Mouse (Mus musculus): Measurements from ENCODE around the gene Dcst2.

The Dcst2 gene

DNA sequence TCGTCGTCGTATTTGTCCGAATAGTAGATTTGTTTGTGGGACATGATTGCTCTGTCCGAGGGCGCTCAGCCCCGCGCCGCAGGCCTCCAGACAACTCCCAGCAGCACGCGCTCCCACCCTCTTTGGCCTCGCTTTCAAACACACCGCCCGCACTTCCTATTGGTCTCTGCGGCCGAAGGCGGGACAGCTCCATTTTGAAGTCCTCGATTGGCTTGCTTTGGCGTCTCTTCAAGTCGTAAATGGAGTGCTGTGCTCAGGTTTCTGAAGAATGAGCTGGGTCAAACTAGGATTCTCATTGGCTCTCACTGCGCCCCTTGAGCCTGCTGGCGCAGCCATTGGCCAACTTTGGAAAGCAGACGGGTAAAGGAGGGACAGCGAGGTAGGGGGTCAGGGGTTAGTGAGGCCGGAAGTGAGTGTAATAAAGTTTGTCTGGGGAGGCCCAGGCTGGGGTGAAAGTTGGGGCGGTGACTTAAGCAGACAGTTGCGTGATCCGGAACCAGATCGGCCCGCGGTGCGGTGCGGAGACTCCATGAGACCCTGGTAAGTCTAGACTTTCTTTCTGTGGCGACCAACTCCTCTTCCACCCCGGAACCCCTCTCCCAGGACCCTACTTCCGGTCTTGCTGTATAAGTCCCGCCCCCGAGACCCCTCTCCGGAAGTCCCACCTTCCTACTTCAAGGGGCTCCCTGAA, 56.5 kb downstream of the Dcst2 start, which contains the start of the genes Cks1b and Shc1:
TSS of gene Cks1b (minus strand) at position 214 of the 691 bp plus-strand sequence.
TSS of gene Shc1 (plus strand) at position 274 of the 691 bp plus-strand sequence.
- peak; percentile 97 for DNase-seq

DNA sequence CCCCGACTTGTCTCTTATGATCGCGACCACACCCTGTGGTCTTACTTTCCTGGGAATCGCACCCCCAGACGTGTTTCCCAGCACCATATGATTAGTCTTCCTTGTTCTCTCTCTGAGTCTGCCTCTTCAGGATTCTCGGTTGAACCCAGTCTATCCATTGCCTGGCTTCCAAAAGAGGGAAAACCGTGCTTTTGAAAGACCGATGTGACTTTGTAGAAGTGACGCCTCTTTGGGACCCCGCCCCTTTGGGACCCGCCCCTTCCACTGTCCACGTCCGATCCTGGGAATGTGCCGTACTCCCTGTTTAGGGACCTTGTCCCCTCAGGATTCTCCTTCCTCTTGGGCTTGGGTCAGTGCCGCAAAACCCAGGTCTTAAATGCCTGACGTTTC, 57.1 kb downstream of the Dcst2 start:
- DNase-seq, result no peak

DNA sequence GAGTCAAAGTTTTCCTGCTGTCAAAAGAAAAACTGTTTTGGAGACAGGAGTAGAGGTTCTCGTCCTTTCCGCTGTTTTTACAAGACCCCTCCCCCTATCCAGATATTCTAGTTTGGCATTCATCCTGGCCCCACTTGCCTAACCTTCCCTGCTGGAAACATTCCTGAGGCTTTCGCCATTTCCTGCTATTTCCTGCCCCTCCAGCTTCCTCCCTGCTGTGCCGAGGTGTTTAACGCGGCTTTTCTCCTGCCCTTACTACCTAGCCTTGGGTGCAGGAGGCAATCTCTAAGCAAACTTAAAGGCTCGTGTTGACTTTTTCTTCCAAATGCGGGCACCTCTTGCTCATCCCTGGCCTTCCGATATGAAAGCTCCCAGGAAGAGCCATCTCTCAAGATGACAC, 57.8 kb downstream of the Dcst2 start:
- no peak for DNase-seq

DNA sequence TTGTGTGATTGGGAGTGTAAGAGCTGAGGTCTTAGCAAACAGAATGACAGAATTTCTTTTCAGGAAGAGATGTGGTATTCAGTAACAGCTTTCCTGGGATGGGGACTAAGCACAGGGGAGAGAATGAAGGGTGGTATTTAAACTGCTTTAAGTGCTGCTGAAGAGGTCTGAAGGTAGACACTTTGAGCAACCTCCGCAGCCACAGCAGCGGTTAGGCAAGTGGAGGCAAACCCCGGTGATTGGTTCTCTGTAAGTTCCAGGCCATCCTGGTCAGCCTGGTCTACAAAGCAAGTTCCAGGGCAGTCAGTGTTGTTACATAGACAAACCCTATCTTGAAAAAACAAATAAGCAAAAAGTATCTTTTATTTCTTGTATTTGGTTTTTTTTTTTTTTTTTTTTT, 58.2 kb downstream of the Dcst2 start:
- no peak for DNase-seq

DNA sequence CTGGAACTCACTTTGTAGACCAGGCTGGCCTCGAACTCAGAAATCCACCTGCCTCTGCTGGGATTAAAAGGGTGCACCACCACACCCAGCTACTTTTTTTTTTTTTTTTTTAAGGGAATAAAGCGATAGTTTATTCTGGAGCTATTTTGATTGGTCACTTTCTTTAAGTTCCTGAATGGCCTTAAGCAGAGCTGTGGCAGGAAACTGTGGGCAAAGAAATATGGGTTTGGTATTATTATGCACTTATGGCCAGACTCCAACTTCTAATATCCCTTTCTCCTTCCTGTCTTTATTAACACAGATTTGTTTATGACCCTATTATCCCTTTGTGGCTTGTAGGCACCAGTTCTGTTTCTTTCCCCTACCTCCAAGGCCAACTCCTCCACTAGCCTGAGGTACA, 58.6 kb downstream of the Dcst2 start:
- DNase-seq, result no peak

DNA sequence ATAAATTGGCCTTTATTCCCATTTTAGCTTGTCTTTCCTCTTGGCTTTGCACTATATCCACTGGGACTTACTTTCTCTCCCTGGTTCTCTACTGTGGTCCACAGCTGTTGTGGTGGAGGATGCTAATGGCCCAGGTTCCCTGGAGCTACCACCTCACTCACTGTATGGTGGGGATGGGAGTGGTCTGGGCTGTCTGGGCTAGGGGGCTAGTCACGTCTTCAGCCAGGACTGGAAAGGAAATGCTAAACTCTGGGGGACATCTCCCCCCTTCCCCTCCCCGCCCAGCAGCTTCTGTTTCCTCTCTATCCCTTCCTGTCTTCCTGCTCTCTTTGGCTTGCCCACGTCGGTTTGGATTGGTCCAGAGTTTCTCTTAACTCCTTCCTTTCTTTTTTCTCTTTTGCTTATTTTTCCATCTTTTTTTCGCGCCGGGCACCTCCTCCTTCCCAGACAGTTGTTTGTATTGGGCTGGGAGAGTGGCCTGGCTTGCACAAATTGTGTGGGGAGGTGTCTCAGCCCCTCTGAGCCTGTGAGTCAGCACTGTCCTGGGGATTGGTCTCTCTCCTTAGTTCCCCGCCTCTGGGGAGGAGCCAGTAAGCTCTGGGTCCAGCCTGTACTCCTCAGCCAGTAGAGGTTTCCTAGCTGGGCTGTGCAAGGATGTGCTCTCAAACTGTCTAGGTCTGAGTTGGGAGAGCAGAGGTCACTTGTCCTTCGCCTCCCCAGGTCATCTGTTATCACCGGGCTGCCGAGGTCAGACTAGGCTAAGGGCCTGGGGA, 59.4 kb downstream of the Dcst2 start:
- peak; percentile 88 for DNase-seq

DNA sequence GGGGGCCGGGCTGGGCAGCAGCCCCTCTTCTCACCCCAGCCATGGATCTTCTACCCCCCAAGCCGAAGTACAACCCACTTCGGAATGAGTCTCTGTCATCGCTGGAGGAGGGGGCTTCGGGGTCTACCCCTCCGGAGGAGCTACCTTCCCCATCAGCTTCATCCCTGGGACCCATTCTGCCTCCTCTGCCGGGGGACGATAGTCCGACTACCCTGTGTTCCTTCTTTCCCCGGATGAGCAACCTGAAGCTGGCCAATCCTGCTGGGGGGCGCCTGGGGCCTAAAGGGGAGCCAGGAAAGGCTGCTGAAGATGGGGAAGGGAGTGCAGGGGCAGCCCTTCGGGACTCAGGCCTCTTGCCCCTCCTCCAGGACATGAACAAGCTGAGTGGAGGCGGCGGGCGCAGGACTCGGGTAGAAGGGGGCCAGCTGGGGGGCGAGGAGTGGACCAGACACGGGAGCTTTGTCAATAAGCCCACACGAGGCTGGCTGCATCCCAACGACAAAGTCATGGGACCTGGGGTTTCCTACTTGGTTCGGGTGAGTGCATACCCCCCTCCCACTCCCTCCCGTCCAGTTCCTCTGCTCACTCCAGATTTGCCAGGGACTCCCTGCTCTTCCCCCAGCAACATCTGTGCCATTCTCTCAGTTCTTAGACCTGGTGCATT, 60.2 kb downstream of the Dcst2 start:
- no peak for DNase-seq

DNA sequence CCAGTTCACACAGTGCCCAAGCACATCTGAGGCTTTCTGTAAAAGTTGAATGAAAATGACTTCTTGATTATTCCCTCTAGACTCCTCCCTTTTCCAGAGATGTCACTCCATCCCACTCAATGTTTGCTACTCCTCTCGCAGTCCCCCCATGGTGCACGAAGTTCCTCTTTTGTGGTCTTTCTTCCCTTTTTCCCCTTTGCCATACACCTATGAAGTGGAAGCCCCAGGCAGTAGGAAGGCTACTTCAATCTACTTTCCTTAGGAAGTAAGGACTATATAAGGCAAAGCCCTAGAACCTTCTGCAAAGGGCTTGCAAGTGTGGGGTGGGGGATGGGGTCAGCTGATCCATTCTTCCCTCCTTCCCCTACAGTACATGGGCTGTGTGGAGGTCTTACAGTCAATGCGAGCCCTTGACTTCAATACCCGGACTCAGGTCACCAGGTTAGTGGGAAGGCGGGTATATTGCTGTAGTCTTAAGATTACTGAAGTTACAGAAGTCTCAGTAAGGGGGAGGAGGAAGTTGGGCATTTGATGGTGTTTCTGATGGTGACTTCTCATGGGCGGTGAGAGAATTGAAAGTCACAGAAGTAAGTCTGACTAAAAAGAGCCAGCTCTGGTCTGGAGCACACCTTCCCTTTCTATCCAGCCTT, 60.9 kb downstream of the Dcst2 start:
- DNase-seq, result no peak

DNA sequence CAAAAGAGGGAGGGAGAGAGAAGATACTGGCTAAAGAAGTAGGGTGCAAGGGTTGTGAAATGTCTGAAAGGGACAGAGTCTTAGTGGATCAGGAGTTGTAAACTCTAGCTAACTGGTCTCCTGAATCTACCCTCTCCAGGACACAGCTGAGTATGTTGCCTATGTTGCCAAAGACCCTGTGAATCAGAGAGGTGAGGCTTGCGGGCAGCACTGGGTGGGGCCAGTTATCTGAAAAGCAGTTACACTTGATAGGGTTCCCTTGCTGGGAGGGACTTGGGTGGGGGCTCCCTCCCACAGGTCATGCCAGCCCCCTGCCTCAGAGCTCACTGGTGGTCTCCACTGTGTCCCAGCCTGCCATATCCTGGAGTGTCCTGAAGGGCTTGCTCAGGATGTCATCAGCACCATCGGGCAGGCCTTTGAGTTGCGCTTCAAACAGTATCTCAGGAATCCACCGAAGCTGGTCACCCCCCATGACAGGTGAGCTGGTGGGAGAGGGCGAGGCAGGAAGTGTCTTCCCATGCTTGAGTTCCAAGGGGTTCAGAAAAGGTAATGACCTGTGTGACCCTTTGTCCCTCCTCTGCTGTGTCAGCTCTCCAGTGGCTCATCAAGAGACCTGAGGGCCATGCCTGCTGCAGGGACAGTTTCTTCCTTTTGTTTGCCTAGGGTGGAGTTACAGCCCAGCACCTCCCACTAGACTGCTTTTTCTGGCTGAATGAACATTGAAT, 62.8 kb downstream of the Dcst2 start:
- DNase-seq, result no peak

DNA sequence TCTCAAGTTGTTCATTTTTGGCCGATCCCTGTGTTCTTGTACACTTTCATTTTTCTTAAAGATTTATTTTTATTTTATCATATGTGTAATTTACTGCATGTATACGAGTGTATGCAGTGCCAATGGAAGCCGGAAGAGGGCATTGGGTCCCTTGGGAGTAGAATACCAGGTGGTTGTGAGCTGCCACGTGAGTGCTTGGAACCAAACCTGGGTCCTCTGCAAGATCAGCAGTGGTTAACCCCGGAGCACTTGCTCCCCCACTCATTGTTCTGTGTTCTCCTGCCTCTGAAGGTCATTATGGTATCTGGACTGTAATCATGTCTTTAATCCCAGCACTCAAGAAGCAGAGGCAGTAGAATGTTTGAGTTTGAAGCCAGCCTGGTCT, 63.4 kb downstream of the Dcst2 start:
- DNase-seq, result no peak

DNA sequence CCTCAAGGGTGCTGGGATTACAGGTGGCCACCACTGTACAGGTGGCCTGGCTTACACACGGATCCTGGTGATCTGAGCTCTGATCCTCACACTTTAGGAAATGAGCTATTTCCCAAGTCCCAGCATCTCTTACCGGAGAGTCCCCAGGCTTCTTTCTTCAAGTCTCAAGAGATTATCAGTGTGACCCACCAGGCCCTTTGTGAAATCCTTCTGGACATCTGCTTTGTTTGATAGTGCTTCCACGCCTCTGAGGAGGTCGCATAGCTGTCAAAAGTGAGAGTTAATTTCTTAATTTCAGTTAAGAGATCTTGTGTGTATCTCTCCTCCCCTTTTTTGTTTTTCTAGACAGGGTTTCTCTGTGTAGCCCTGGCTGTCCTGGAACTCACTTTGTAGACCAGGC, 64.1 kb downstream of the Dcst2 start:
- DNase-seq, result no peak
